Mouse (Mus musculus) liver, embryonic 12.5 days (tissue): ENCODE results near the gene Rexo1. TPM values are rescaled to one million over a fixed set of nuclear protein-coding genes. Genes with fewer than 3 reads are reported as not detected.
A peak's percentile ranks its signal among the peaks of the same experiment; 100 is the strongest.
"Not testable (repeated sequence)": the region's sequence is repeated elsewhere in the genome, so short reads cannot be mapped to it uniquely, and the experiment has no call there.

ENCODE experiments used
- ATAC-seq: fragments of 200-750 bp; cut with Nextera tagmentation; 2 replicates; pipeline ENCODE4 v1.8.0; 2017; ENCODE audit warnings: moderate number of reproducible peaks, mild to moderate bottlenecking, moderate library complexity
- H3K27ac ChIP-seq: fragments of 300-500 bp; sonication (generic); 2 replicates; pipeline ENCODE4 v1.5.1; 2016; ENCODE audit warnings: mild to moderate bottlenecking
- H3K27me3 ChIP-seq: fragments of 300-500 bp; sonication (generic); replicated peaks from 2 replicates; pipeline ENCODE4 v1.6.1; 2016; ENCODE audit warnings: mild to moderate bottlenecking, moderate library complexity
- H3K36me3 ChIP-seq: fragments of 300-500 bp; sonication (generic); 2 replicates; pipeline ENCODE4 v1.6.1; 2016; ENCODE audit warnings: mild to moderate bottlenecking, moderate library complexity
- H3K4me1 ChIP-seq: fragments of 300-500 bp; sonication (generic); 2 replicates; pipeline ENCODE4 v1.6.1; 2016
- H3K4me2 ChIP-seq: fragments of 300-500 bp; sonication (generic); 2 replicates; pipeline ENCODE4 v1.6.1; 2016; ENCODE audit warnings: mild to moderate bottlenecking, moderate library complexity
- H3K4me3 ChIP-seq: fragments of 300-500 bp; sonication (generic); 2 replicates; pipeline ENCODE4 v1.5.1; 2016; ENCODE audit warnings: mild to moderate bottlenecking, moderate library complexity
- H3K9ac ChIP-seq: fragments of 300-500 bp; sonication (generic); 2 replicates; pipeline ENCODE4 v1.6.1; 2016; ENCODE audit warnings: mild to moderate bottlenecking, moderate library complexity
- H3K9me3 ChIP-seq: fragments of 300-500 bp; sonication (generic); replicated peaks from 2 replicates; pipeline ENCODE4 v1.6.1; 2016; ENCODE audit warnings: mild to moderate bottlenecking, moderate library complexity
- WGBS: fragments of 180-500 bp; shearing (Covaris S2); methylation state at CpG from one replicate; pipeline ENCODE4 v1.1.7; 2016; ENCODE audit not compliant: insufficient replicate concordance; 5-methylcytosine and 5-hydroxymethylcytosine counted together
- polyA plus RNA-seq: library from polyadenylated mRNA; unstranded; fragments of >200 nt; fragmentation: Nextera tagmentation; extraction: Ambion mirVana; gene quantifications from 2 replicates; pipeline ENCODE4 v1.2.1, GENCODE M21; 2016

Rexo1 gene
- polyA plus RNA-seq = 23.2 and 23.9 TPM in 2 replicates

GRCm38 (mm10) chr10:80561116-80561944, at the start of gene Rexo1:
Gene Rexo1, minus strand, starts transcription at chr10:80561560.
- Histone ChIP-seq H3K27me3 (no peaks in the 10 kb centered on the region), H3K36me3 (peaks cover 44% of the 10 kb centered on the region), H3K4me1 (peaks cover 57% of the 10 kb centered on the region), H3K4me3 (peak within 1 kb of the TSS; percentile 96), H3K9ac (peak within 1 kb of the TSS; percentile 91), H3K9me3 (no peaks in the 10 kb centered on the region), H3K4me2 (peak within 1 kb of the TSS; percentile 82), H3K27ac (peak within 1 kb of the TSS; percentile 87)
- WGBS = under 1% methylated on average over 72 of the region's 72 CpGs
- ATAC-seq = peak; percentile 81

- Histone ChIP-seq H3K27me3 (no peaks in the 10 kb centered on the region), H3K4me1 (peaks cover 49% of the 10 kb centered on the region), H3K27ac (peak overlapping the region; percentile 42), H3K9me3 (no peaks in the 10 kb centered on the region), H3K4me2 (no peak overlapping the region), H3K36me3 (peaks cover 98% of the 10 kb centered on the region), H3K9ac (no peak overlapping the region), H3K4me3 (no peak overlapping the region)
- ATAC-seq = peak; percentile 52; the same call in 1 of the 2 replicates
- WGBS = 47% methylated on average over 4 of the region's 4 CpGs
Measured at GRCm38 (mm10) chr10:80611024-80611423, 49.7 kb upstream of the Rexo1 start.

GRCm38 (mm10) chr10:80610116-80610785, 48.9 kb upstream of the Rexo1 start:
- H3K27ac ChIP-seq = peak overlapping the region; percentile 42
- peaks cover 93% of the 10 kb centered on the region for H3K36me3 ChIP-seq
- H3K4me1 ChIP-seq = peaks cover 53% of the 10 kb centered on the region

GRCm38 (mm10) chr10:80609269-80609924, 48.0 kb upstream of the Rexo1 start:
- no peak overlapping the region; the same call in 1 of the 2 replicates for H3K9ac ChIP-seq
- 86% methylated on average over 10 of the region's 10 CpGs for WGBS
- H3K36me3 ChIP-seq = peaks cover 88% of the 10 kb centered on the region
- no peak overlapping the region for H3K4me2 ChIP-seq
- H3K4me1 ChIP-seq = peaks cover 61% of the 10 kb centered on the region
- H3K27ac ChIP-seq = 0 out of 2 replicates have a peak overlapping the region, but pooled peaks have one; percentile 42
- no peaks in the 10 kb centered on the region for H3K9me3 ChIP-seq
- H3K4me3 ChIP-seq = no peak overlapping the region
- H3K27me3 ChIP-seq = no peaks in the 10 kb centered on the region
- no peak for ATAC-seq

More at GRCm38 (mm10) chr10:80610116-80610785, 48.9 kb upstream of the Rexo1 start:
- Histone ChIP-seq H3K9ac (no peak overlapping the region), H3K4me2 (no peak overlapping the region), H3K4me3 (no peak overlapping the region), H3K27me3 (no peaks in the 10 kb centered on the region), H3K9me3 (no peaks in the 10 kb centered on the region)
- 75% methylated on average over 9 of the region's 9 CpGs for WGBS
- ATAC-seq = no peak

GRCm38 (mm10) chr10:80608435-80608834, 47.1 kb upstream of the Rexo1 start:
- peaks cover 79% of the 10 kb centered on the region for H3K36me3 ChIP-seq
- no peak overlapping the region for H3K4me2 ChIP-seq

GRCm38 (mm10) chr10:80606737-80607350, 45.5 kb upstream of the Rexo1 start:
- Histone ChIP-seq H3K4me2 (no peak overlapping the region), H3K9ac (no peak overlapping the region), H3K4me1 (peaks cover 81% of the 10 kb centered on the region), H3K4me3 (no peak overlapping the region), H3K36me3 (peaks cover 63% of the 10 kb centered on the region), H3K27me3 (no peaks in the 10 kb centered on the region), H3K9me3 (no peaks in the 10 kb centered on the region), H3K27ac (peak overlapping the region; percentile 11; the same call in 1 of the 2 replicates)
- no peak for ATAC-seq
- WGBS = 96% methylated on average over 34 of the region's 34 CpGs

More at GRCm38 (mm10) chr10:80608435-80608834, 47.1 kb upstream of the Rexo1 start:
- Histone ChIP-seq H3K4me1 (peaks cover 71% of the 10 kb centered on the region), H3K4me3 (no peak overlapping the region), H3K9ac (no peak overlapping the region; the same call in 1 of the 2 replicates), H3K27ac (peak overlapping the region; percentile 2; the same call in 1 of the 2 replicates), H3K27me3 (no peaks in the 10 kb centered on the region), H3K9me3 (no peaks in the 10 kb centered on the region)
- no peak for ATAC-seq
- WGBS = 80% methylated on average over 3 of the region's 3 CpGs

- no peaks in the 10 kb centered on the region for H3K27me3 ChIP-seq
- peak overlapping the region; percentile 11; the same call in 1 of the 2 replicates for H3K27ac ChIP-seq
- H3K9me3 ChIP-seq = no peaks in the 10 kb centered on the region
- H3K4me1 ChIP-seq = peaks cover 84% of the 10 kb centered on the region
- no peak for ATAC-seq
- peaks cover 58% of the 10 kb centered on the region for H3K36me3 ChIP-seq
- no peak overlapping the region for H3K4me3 ChIP-seq
- 80% methylated on average over 23 of the region's 23 CpGs for WGBS
- no peak overlapping the region for H3K9ac ChIP-seq
- no peak overlapping the region for H3K4me2 ChIP-seq
Measured at GRCm38 (mm10) chr10:80606306-80606705, 44.9 kb upstream of the Rexo1 start.

GRCm38 (mm10) chr10:80605721-80606120, 44.4 kb upstream of the Rexo1 start, which contains the start of gene Gm49322:
Gene Gm49322, plus strand, starts transcription at chr10:80606021.
- peaks cover 52% of the 10 kb centered on the region for H3K36me3 ChIP-seq
- peak within 1 kb of the TSS; percentile 97 for H3K4me2 ChIP-seq
- H3K4me3 ChIP-seq = peak within 1 kb of the TSS; percentile 71
- H3K27ac ChIP-seq = peak within 1 kb of the TSS; percentile 98
- H3K4me1 ChIP-seq = peaks cover 84% of the 10 kb centered on the region
- H3K27me3 ChIP-seq, H3K9me3 ChIP-seq, ATAC-seq: not testable (repeated sequence)
- H3K9ac ChIP-seq = peak within 1 kb of the TSS; percentile 82
- WGBS = 72% methylated on average over 4 of the region's 4 CpGs

GRCm38 (mm10) chr10:80604988-80605387, 43.6 kb upstream of the Rexo1 start:
- peak overlapping the region; percentile 71 for H3K4me3 ChIP-seq
- peaks cover 45% of the 10 kb centered on the region for H3K36me3 ChIP-seq
- WGBS = 74% methylated on average over 2 of the region's 2 CpGs
- no peaks in the 10 kb centered on the region for H3K27me3 ChIP-seq
- peak overlapping the region; percentile 98 for H3K27ac ChIP-seq
- H3K9ac ChIP-seq = peak overlapping the region; percentile 82
- H3K4me1 ChIP-seq = peaks cover 80% of the 10 kb centered on the region
- H3K9me3 ChIP-seq = no peaks in the 10 kb centered on the region
- no peak for ATAC-seq
- peak overlapping the region; percentile 97 for H3K4me2 ChIP-seq

GRCm38 (mm10) chr10:80604001-80604509, 42.7 kb upstream of the Rexo1 start:
- Histone ChIP-seq H3K27ac (peak overlapping the region; percentile 98), H3K4me2 (peak overlapping the region; percentile 97), H3K4me3 (peak overlapping the region; percentile 71), H3K4me1 (peaks cover 77% of the 10 kb centered on the region), H3K9ac (peak overlapping the region; percentile 82), H3K27me3 (no peaks in the 10 kb centered on the region), H3K36me3 (peaks cover 36% of the 10 kb centered on the region), H3K9me3 (no peaks in the 10 kb centered on the region)
- WGBS = 35% methylated on average over 7 of the region's 7 CpGs
- peak; percentile 79 for ATAC-seq

GRCm38 (mm10) chr10:80603364-80603763, 42.0 kb upstream of the Rexo1 start:
- peak; percentile 14 for ATAC-seq
- WGBS = 19% methylated on average over 7 of the region's 7 CpGs

More at GRCm38 (mm10) chr10:80603364-80603763, 42.0 kb upstream of the Rexo1 start:
- Histone ChIP-seq H3K4me2 (peak overlapping the region; percentile 97), H3K27me3 (no peaks in the 10 kb centered on the region), H3K36me3 (peaks cover 29% of the 10 kb centered on the region), H3K4me3 (peak overlapping the region; percentile 71), H3K9me3 (no peaks in the 10 kb centered on the region), H3K27ac (peak overlapping the region; percentile 98), H3K4me1 (peaks cover 80% of the 10 kb centered on the region), H3K9ac (peak overlapping the region; percentile 82)
